Mouse (Mus musculus): ENCODE data around the gene 1700013H16Rik. TPM values are rescaled to one million over a fixed set of nuclear protein-coding genes. Genes with fewer than 3 reads are reported as not detected.

Gene 1700013H16Rik
- polyA plus RNA-seq, 1 experiment, result not detected

GRCm38 (mm10) chrX:53694008-53694777 is 63.4 kb downstream of the 1700013H16Rik start:
- DNase-seq (ENCODE audit: low read depth), result no peak
- no peak for TF ChIP-seq POLR2A (IDR thresholded peaks at IDR 0.05; ENCODE audit: borderline replicate concordance, extremely low read depth, insufficient read depth, insufficient read length, poor library complexity, severe bottlenecking)
- no peak for TF ChIP-seq CTCF (IDR thresholded peaks at IDR 0.05; ENCODE audit: borderline replicate concordance, extremely low read depth, insufficient read depth, insufficient read length)

DNA sequence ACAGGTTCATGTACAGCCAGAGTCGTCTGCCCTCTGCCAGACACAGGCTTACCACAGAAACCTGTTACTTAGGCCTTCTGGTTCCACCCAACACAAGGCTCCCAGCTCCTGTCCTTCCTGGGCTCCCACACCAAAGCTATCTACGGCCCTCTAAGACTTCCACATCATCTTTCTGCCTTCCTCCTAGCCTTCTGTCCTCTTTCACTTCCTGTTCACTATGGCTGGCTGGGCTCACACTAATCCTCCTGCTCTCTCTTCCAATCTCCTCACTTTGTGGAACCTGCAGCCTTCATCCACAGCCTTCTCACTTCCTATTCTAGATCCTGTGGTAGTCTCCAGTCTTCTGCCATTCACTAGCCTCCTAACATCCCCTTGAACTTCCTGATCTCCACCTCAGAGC is 64.5 kb downstream of the 1700013H16Rik start:
- TF ChIP-seq POLR2A (IDR thresholded peaks at IDR 0.05; ENCODE audit: borderline replicate concordance, extremely low read depth, insufficient read depth, insufficient read length, poor library complexity, severe bottlenecking) (no peak), CTCF (IDR thresholded peaks at IDR 0.05; ENCODE audit: borderline replicate concordance, extremely low read depth, insufficient read depth, insufficient read length) (no peak)
- no peak for DNase-seq (ENCODE audit: low read depth)

Other genes starting within 250 kb of the 1700013H16Rik start
- gene Rtl8c, start 149.8 kb downstream of the 1700013H16Rik start, polyA plus RNA-seq (2012; rRNA removed), result 146 and 171 TPM in 2 replicates
- gene Gm14597, start 148.9 kb downstream of the 1700013H16Rik start, polyA plus RNA-seq (2012; rRNA removed), result 0.25 TPM in 1 of 2 replicates, not detected in the other
- gene Rtl8a, start 114.1 kb downstream of the 1700013H16Rik start, polyA plus RNA-seq (2012; rRNA removed), result 286 and 338 TPM in 2 replicates
- gene Rtl8b, start 87.4 kb downstream of the 1700013H16Rik start, polyA plus RNA-seq (2012; rRNA removed), result 347 and 365 TPM in 2 replicates
- gene 4930502E18Rik, start 33.0 kb downstream of the 1700013H16Rik start, polyA plus RNA-seq (2012; rRNA removed), result 0.08 and 0.09 TPM in 2 replicates
- 0.06 and 0.07 TPM in 2 replicates for gene Zfp36l3, start 18.6 kb upstream of the 1700013H16Rik start, polyA plus RNA-seq (2012; rRNA removed)
- 0.37 and 0.57 TPM in 2 replicates for gene Xlr, start 39.9 kb upstream of the 1700013H16Rik start, polyA plus RNA-seq (2012; rRNA removed)

Data from brain, embryonic 14.5 days (tissue).